Mouse (Mus musculus): ENCODE results near the gene Elf4.
"Not testable (repeated sequence)": the region's sequence is repeated elsewhere in the genome, so short reads cannot be mapped to it uniquely, and the experiment has no call there.

Gene Elf4

DNA sequence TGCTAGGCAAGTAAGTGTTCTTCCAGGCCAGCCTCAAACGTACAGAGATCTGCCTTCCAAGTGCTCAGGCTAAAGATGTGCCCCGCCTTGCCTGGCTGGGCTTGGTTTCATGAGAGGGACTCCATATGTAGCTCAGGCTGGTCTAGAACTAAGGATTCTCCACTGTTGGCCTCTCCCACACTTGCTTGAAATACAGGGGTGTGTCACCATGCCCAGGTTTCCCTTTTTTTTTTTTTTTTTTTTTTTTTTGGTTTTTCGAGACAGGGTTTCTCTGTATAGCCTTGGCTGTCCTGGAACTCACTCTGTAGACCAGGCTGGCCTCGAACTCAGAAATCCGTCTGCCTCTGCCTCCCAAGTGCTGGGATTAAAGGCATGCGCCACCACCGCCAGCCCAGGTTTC is 26.9 kb downstream of the Elf4 start:
- DNase-seq (ENCODE audit: low spot score) = not testable (repeated sequence)

DNA sequence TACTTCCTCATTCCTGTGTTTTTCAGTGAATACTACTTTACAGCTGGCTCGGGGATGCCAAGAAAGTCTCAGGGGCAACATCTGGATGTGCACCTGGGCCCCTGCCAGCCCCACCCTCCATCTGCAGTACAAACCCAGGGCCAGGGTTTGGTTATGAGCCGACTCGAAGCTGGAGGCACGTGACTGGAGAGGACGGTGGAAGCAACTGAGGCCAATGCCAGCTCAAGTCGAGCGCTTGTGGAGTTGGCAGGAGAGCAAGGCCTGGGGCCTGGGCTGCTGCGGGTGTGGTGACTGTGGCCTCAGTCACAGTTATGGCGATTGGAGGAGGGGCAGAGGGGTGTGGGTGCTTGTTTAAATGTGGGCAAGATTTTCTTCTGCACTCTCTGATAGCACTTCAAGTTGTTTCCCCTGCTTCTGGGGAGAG is 27.4 kb downstream of the Elf4 start:
- no peak for DNase-seq (ENCODE audit: low spot score)

GRCm38 (mm10) chrX:48434251-48434650 is 28.7 kb downstream of the Elf4 start:
- DNase-seq (ENCODE audit: low spot score) = no peak

DNA sequence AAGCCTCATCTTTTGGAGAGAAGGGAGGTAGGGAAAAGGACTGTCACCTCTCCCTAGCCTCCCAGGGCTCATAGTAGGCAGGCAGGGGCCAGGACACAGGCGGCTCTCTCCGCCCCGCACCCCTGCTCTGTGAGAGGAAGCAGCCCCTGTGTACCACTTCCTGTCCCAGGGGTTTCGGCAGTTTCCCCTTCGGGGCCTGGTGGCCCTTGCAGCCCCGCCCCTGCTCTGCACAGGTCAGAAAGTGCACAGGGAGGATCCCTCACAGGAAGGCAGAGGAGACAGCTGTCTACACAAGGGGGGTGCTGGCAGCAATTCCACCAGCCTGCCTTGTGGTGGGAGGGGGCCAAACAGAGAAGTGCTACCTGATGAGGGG is 29.4 kb downstream of the Elf4 start:
- DNase-seq (ENCODE audit: low spot score) = no peak

GRCm38 (mm10) chrX:48432599-48433526 is 30.1 kb downstream of the Elf4 start:
- no peak for DNase-seq (ENCODE audit: low spot score)

- DNase-seq (ENCODE audit: low spot score) = no peak
These were observed 33.4 kb downstream of the Elf4 start for GRCm38 (mm10) chrX:48429538-48429937.

GRCm38 (mm10) chrX:48429100-48429499 is 33.8 kb downstream of the Elf4 start:
- no peak for DNase-seq (ENCODE audit: low spot score)

- DNase-seq (ENCODE audit: low spot score) = no peak
These were observed 34.3 kb downstream of the Elf4 start for GRCm38 (mm10) chrX:48428642-48429041.

DNA sequence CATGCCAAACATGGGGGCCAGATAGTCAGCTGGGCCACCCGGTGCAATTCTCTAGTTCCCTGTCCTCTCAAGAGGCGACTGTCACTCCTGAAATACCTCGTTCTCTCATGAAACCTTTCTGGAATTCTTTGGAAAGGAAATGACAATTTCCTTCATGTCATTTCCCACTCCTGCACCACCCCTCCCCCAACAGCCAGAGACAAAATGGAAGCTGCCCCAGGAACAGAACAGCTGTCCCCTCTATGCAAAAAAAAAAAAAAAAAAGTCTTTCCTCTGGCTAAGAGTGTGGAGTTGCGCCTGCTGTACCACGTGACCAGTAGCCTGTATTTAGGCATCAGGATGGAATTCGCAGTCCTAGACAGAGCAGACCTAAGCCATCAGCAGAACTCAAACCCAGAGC is 34.7 kb downstream of the Elf4 start:
- no peak for DNase-seq (ENCODE audit: low spot score)

GRCm38 (mm10) chrX:48425280-48425679 is 37.7 kb downstream of the Elf4 start:
- DNase-seq (ENCODE audit: low spot score) = no peak

DNA sequence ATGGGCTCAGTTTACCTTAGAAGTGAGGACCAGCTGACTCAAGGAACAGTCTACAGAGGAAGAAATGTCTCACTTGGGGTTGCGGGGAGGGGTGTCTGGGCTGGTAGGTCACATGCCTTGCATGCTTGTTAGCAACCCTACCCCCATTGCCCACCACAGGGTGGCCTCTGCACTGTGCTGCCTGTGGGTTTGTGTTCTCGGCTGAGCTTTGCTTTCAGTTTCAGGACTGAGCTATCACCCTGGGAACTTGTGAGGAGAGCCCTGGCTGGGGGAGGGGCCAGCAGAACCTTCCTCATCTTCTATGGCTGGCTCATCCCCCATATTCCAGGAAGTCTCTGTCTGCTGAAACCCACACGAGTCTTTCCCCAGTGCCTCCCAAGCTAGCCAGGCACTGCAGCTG is 38.3 kb downstream of the Elf4 start:
- no peak for DNase-seq (ENCODE audit: low spot score)

DNA sequence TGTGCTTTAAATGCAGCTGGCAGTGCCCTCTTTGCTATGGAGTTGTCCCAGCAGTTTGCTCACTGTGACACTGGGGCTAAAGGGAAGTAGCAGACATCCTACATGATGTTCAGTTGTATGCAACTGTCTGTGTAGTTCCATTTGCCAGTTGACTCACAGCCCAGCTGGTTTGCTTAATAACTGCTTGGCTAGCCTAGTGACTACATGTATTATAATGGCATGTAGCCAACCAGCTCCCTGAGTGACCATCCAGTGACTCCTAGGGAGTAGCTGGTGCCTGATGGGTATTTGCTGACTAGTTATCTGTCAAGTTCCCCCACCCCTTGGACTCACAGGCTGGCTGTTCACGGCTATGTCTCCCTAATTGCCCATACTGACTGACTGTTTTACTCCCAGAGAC is 39.3 kb downstream of the Elf4 start:
- DNase-seq (ENCODE audit: low spot score) = no peak

GRCm38 (mm10) chrX:48422986-48423385 is 39.9 kb downstream of the Elf4 start:
- DNase-seq (ENCODE audit: low spot score) = peak; percentile 55

- no peak for DNase-seq (ENCODE audit: low spot score)
These were observed 44.5 kb downstream of the Elf4 start for GRCm38 (mm10) chrX:48418417-48418816.

DNA sequence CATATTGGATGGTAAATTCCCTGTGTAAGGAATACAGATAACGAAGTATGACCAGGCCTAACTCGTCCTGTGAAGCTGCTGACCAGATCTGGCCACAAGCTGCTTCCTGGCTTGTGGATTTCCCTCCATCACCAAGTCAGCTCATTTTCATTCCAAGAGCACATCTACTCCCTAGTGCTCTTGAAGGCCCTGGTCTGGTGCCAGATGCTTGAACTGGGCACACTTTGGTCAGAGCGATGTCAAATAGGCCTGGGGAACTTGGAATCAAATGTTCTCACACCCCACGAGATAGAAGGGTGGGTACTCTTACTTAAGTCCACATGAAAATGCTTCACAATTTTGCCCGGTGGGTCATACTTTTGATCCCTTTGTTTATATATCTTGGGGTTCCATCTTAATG is 48.6 kb downstream of the Elf4 start:
- DNase-seq (ENCODE audit: low spot score) = no peak

- DNase-seq (ENCODE audit: low spot score) = no peak
These were observed 50.3 kb downstream of the Elf4 start for GRCm38 (mm10) chrX:48412629-48413028.

DNA sequence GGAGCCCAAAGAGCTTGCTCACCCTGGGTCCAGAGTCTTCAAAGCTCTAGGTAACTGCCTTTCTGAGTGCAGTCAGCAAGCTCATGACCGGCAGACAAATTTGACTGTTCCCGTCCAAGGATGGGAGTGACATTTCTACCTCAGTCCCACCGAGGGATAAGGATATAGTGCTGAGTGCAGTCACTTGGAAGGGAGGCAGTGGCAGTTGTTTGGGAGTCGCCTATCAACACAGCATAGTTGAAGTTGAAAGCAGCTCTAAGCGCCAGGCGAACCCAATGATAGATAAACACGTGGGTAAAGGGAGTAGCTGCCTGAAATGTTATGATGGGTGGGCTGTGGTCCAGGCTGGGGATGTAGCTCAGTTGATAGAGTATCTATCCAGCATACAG is 52.5 kb downstream of the Elf4 start:
- DNase-seq (ENCODE audit: low spot score) = no peak

DNA sequence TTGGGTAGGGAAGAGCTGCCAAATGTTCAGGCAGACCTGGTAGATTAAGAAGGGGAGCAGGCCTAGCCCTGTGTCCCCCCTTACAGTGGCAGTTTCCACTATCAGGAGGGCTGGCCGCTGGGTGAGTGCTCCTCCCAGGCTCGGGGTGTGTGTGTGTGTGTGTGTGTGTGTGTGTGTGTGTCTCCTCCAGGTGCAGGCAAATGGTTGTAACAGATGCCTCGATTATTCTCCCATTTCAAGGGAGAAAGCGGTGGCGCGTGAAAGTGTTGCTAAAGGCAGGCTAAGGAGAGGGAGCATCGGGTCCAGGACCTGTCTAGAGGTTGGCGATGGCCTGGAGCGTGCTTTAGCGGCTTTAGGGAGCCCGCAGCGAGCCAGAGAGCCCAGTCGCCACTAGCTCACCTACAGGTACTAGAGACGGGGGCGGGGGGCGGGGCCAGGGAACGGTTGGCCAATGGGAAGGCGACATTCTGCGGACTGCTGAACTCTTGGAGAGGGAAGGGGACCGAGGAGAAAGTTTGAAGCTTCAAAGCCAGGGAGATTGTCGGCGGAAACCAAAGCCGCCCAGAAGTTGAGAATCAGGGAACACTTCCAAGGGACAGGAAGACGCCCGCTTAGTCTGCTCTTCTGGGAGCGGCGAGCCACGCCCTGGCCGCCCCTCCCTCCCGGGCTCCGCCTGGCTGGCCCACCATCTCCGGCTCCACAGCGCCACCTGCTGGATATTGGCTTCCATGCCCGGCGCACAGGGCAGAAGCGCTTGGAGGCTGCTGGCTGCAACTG is 53.1 kb downstream of the Elf4 start:
- peak; percentile 51 for DNase-seq (ENCODE audit: low spot score)

- DNase-seq (ENCODE audit: low spot score) = no peak
These were observed 57.8 kb downstream of the Elf4 start for GRCm38 (mm10) chrX:48405141-48405540.

- no peak for DNase-seq (ENCODE audit: low spot score)
These were observed 62.9 kb downstream of the Elf4 start for GRCm38 (mm10) chrX:48399994-48400393.

DNA sequence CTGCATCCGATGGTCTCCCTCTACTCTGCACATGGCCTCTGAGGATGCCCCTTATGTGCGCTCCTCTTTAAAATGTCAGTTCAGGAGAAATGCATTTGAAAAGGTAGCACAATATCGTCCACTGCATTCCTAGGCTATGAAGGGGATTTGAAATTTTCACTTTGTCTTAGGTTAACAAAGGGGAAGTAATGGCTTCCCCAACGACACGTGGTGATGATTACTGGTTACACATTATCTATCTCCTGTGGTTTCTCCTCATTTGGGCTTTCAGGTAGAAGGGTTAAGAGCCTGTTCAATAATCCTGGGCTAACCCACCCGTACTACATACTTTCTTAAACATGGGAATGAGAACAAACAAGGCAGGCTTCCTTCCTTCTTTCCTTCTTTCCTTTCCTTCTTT is 73.6 kb downstream of the Elf4 start:
- no peak for DNase-seq (ENCODE audit: low spot score)

- DNase-seq (ENCODE audit: low spot score) = no peak
These were observed 77.0 kb downstream of the Elf4 start for GRCm38 (mm10) chrX:48385927-48386326.

DNA sequence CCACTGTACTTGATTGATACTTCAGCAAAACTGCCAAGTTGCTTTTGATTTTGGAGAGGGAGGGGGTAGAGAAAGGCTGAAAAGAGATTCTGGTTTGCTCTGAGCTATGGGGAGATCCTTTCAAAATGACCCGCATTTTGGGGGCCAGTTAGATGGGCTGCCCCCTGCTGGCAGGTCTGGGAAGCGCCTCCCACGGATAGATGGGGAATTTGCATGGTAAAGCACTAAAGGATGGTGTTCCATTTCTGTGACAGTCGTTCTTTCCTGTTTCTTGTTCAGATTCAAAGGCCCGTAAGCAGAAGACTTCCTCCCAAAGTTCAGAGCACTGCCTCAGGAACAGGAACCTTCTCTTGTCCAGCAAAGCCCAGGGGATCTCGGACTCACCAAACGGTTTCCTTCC is 79.3 kb downstream of the Elf4 start:
- DNase-seq (ENCODE audit: low spot score) = no peak
